Mouse (Mus musculus): ENCODE data around the gene Tpd52l1.
A peak's percentile ranks its signal among the peaks of the same experiment; 100 is the strongest.

Tpd52l1 gene

DNA sequence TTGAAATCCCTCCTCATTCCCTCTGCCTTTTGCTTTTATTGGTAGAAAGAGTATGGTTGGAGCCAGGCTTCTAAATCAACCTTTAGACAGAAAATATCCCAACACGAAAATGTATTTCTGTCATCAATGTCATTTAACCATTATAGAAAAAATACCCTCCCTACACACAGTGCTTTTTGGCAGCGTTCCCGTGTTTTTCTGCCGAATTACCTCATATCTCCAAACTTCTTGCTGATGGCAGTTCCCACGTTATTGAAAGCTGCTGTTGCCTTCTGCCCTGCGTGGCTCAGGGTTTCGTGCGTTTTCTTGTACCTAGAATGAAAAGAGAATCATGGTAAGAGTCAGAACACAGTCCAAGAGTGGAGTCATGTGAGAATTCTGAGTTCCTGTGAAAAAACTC is 99.4 kb downstream of the Tpd52l1 start:
- DNase-seq (ENCODE audit: low spot score), result no peak

GRCm38 (mm10) chr10:31336432-31336831 is 109.3 kb downstream of the Tpd52l1 start:
- DNase-seq (ENCODE audit: low spot score), result no peak

DNA sequence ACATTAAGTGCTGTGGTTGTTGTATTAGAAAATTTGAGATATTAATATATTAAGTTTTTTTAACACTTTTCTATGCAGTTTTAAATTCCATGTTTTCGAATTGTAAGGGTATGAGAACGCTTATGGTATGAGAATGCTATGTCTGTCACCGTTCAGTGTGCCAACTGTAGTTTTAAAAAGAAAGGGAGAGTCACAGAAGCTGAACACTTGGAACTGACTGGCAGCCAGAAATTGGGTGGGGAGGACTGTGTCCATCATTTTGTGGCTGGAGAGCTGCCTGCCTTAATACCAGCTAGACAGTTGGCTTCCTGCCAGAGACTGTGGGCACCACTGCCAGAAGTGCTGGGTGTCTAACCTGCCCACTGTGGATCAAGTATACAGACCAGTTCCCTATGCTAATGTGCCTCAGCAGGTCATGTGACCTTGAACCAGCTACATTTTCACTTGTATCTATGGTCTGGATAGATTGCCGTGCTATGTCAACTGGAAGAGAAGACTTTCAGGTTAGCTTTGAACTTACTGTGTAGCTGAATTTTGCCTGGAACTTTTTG is 114.5 kb downstream of the Tpd52l1 start:
- DNase-seq (ENCODE audit: low spot score), result no peak

DNA sequence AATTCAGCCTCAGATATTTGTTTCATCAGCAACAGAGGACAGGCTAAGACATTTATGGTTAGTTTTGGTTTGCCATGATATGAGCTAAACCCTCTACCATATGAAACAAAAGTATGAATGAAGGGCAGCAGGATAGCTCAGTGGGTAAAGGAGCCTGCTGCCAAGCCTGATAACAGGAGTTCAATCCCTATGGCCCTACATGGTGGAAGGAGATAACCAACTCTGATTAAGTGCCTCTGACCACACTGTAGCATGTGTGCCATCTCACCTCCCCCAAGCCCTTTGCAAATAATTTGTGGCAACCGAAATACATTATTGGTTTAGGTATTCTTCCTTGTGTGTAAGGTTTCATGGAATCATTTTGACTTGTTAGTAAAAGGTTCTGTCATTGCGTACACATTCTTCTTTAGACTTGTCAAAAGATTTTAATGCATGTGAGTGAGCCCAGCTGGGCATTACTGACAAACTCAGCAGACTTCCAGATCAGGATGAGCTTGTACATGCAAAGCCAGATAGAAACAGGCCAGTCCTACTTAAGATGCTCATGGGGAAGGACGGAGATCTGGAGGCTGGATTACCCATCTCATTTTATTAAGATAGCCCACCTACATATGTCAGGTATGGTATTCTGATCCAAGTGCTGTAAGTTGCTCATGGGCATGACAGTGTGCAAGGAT is 115.3 kb downstream of the Tpd52l1 start:
- no peak for DNase-seq (ENCODE audit: low spot score)

- DNase-seq (ENCODE audit: low spot score), result no peak
Measured at GRCm38 (mm10) chr10:31329436-31329835, 116.3 kb downstream of the Tpd52l1 start.

- DNase-seq (ENCODE audit: low spot score), result no peak
Measured at GRCm38 (mm10) chr10:31318491-31318890, 127.3 kb downstream of the Tpd52l1 start.

DNA sequence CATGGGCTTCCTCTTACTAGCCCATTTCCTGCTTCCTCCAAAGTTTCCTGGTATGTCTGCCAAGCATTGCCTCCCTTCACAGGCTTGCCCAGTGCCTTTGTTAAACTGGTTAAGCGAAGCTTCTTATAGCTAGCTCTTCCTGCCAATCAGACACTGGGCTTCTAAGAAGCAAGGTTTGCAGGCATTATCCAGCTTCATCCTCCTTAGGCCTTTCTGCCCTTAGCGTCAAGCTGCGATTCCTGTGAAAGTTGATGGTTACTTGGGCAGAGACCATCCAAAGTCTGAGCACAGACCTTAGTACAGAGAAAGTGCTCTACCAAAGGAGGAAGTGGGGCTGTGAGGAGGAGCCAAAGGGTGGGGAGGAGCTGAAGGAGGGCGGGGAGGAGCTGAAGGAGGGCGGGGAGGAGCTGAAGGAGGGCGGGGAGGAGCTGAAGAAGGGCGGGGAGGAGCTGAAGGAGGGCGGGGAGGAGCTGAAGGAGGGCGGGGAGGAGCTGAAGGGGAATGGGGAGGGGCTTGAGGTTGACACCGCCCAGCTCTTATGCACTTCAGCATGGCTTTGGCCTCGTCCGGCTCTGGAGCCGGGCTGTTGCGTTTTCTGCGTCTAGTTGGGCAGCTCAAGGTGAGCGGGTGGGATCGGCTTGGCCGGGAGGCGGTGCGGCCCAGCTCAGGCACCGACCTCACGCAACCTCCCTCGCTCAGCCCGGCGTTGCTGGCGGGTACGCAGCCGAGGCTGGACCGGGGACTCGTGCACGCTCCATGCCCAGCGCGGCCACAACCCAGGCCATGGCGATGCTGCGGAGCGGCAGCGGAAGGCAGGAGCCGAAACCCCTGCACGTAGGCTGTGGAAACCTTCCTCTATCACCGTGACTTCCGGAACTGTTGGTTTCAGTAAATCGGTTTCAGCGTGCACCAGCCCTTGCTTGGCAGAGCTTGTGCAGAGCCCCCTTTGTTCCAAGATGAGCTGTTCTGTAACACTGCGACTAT is 132.6 kb downstream of the Tpd52l1 start, which contains the start of gene Hddc2:
Gene Hddc2, plus strand, starts transcription at position 519 of the 984 bp plus-strand sequence.
- peak; percentile 67 for DNase-seq (ENCODE audit: low spot score)

- DNase-seq (ENCODE audit: low spot score), result no peak
Measured at GRCm38 (mm10) chr10:31307024-31307598, 138.6 kb downstream of the Tpd52l1 start.

GRCm38 (mm10) chr10:31303446-31303845 is 142.3 kb downstream of the Tpd52l1 start:
- no peak for DNase-seq (ENCODE audit: low spot score)

DNA sequence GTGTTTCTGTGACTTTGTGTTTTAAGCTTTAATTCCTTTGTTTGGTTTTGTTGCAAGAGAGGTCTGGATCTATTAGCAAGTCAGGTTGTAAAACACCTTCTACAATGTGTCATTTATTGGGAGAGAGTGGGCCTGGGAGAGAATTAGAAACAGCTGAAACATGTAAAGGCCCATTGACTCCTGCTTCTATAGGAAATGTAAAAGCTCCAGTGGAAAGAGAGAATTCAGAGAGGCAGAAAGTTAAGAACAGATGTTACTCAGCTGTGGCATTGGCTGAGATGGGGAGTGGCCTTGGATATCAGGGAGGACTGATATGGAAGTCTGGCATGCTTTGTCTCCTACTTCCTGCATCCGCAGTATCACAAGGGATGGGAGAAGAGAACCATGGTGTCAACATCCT is 145.5 kb downstream of the Tpd52l1 start:
- no peak for DNase-seq (ENCODE audit: low spot score)

DNA sequence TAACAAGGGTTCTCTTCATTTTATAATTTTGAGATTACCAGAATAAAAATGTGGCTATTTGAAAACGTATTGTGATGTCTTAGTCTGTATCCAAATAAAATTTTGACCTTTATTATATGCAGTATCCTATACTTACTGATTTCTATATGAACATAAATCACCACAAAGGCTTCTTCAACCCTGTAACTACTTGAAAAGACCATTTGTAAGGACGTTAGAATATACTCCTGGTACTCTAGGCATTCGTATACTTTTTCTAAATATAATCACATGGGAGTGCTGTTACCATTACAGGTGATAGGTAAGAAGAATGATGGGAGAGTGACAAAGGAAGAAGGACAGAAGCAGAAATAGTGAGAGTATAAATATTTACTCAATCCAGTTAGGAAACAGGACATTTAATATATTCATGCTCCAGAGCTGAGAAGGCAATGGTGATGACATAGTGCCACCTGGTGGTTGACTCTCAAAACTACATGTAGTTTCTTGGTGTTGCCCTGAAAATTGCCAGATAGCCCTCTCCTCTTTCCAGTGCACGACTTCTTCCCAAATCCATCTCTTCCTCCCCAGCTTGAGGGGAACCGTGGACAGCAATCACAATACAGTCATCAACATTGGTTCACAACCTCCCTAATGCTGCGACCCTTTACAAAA is 146.7 kb downstream of the Tpd52l1 start:
- DNase-seq (ENCODE audit: low spot score), result no peak

DNA sequence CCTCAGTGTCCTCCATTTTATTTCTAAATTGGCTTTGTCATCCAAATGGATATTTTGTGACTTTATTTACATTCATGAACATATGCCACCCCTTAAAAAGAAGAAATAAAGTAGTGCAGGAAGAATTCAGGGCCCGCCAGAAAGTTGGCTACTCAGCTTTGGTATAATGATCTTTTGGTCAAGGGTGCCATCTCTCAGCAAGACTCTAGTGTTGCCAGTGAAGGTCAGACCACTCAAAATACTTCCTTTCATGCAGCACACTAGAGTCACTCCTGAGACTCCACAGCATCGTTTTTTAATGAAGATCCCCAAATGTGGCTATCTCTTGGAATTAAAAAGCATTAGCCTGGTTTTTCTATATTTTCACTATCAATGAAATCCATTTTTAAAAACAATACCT is 147.5 kb downstream of the Tpd52l1 start:
- DNase-seq (ENCODE audit: low spot score), result no peak

DNA sequence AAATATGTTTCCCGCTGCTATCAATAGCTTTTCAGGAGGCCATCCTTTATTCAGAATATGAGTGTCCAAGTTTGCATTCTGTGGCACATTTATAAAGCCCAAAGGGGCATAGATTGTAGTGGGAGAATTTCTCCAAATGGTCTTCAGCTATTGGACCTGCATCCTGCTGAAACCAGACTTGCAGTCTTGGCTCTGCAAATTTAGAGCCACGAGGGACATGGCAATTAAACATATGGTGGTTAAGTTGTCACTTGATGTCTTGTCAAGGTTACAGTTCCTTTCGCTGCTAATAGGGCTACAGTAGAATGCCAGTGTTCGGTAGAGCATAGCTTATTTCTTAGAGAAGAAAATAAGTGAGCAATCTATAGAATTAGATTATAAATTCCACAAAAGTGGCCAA is 148.7 kb downstream of the Tpd52l1 start:
- no peak for DNase-seq (ENCODE audit: low spot score)

DNA sequence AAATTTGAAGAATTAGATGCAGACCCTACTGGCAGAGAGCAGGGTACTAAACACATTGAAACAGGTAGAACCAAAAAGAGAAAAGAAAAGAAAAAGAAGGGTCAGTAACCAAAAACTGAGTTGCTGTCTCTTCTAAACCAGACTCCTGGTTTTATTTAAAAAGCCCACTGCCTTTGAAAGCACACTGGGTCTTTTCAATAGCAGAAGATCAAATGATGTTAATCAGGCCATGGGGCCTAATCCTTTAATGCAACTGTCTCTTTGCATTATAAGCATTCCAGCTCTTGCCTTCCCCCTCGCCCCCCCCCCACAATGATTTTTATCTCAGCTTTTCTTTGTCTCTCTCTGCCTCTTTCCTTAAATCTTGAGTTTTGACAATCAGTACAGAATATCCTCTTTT is 149.3 kb downstream of the Tpd52l1 start:
- DNase-seq (ENCODE audit: low spot score), result no peak

DNA sequence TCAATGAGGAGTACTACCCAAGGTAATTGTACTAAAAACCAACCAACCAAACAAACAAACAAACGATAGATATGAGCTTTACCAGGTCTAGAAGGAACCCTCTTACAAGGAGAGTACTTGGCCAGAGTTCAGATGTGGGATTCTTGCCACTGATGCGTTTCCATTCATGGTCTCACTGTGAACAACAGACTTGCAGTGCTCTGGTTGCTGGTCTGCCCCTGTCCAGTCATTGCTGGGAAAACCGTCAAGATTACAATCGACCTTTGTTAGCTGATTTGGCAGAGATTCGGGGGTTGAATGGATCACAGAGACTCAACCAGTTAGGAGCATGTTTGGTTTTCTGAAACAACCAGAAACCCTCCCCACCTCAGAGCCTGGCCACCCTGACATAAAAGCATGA is 150.1 kb downstream of the Tpd52l1 start:
- no peak for DNase-seq (ENCODE audit: low spot score)

DNA sequence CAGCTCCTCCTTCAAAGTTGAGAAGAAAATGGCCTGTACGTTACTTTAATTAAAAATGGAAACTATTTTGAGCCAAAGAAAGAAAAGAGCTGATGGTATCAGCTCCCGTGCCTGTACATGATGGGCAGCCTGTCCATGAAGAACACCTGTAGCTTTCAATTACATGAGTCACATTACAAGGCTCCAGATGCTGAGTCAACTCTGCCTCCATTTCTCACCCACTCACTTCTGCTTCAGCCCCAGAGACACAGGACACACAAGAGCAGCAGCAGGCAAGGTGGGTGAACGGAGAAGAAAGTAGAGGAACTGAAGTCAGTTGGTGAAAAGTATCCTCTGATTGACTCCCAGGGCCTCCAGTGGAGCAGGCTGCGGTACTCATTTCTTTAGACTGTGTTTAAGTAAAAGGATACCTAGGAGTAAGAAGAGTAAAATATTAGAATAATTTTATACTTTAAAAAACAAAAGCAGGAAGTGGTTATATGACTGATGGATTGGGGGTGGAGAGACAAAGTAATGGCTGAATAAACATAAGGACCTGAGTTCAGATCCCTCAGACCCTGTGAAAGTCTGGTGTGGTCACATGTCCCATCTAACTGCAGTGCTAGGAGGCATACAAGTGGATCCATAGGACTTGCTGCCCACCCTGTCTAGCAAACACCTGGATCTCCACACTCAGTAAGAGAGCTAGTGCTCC is 156.9 kb downstream of the Tpd52l1 start:
- DNase-seq (ENCODE audit: low spot score), result no peak

- DNase-seq (ENCODE audit: low spot score), result no peak
Measured at GRCm38 (mm10) chr10:31287787-31288186, 158.0 kb downstream of the Tpd52l1 start.
